Mouse (Mus musculus): ENCODE measurements at regions not wholly inside any gene's neighbourhood (a gene's known extent, or its start where the extent isn't known, plus 50 kb on each side); places are given as distances from the start of the nearest gene placed in this dataset.

DNA sequence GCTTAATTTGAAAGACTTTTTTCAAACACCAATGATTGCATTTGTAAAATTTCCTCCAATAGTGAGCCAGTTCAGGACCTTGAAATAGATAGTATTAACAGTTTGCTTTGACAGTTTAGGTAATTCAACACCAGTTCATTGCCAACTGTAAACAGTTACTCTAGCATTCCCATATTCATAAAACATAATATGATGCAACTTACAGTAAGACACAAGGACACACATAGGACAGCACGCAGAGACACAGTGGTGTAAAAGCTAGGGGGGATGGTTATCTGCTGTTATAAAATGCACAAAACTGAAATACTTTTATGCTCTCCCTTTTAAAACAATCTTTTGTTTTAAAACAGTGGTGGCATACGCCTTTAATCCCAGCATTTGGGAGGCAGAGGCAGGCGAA lies 122.7 kb upstream of the Rab11fip2 start:
- Histone ChIP-seq H3K79me2 (replicated peaks; ENCODE audit: control insufficient read depth, extremely low read depth, insufficient read depth, poor library complexity, severe bottlenecking) (no peaks in the 10 kb centered on the region), H3K36me3 (replicated peaks in 1 of 2; ENCODE audit: control insufficient read depth in 1 of 2, insufficient read depth in 1 of 2, low read length in 1 of 2) (no peaks in the 10 kb centered on the region), H3K27me3 (replicated peaks) (no peaks in the 10 kb centered on the region), H3K4me1 (ENCODE audit: control insufficient read depth in 1 of 2, insufficient read depth in 2 of 2) (no peaks in the 10 kb centered on the region), H3K4me3 (replicated peaks in 1 of 3; ENCODE audit: low read depth in 2 of 3, low read length in 2 of 3, poor library complexity in 1 of 3) (no peak overlapping the region), H3K27ac (ENCODE audit: insufficient read depth, low read depth) (no peak overlapping the region), H3K4me2 (ENCODE audit: insufficient read depth, low read depth, poor library complexity, severe bottlenecking) (no peak overlapping the region), H3K9me3 (replicated peaks; ENCODE audit: low read length) (no peaks in the 10 kb centered on the region), H3K9ac (ENCODE audit: insufficient read depth, low read depth) (no peak overlapping the region)
- in situ Hi-C loops (cut with MboI; ENCODE audit: low pct_ligation_motif_present, low pct_unique_long_range_greater_than_20kb, low sequenced_read_pairs) (no loop called here), dilution Hi-C loops (cut with MboI; ENCODE audit: extremely low pct_ligation_motif_present, extremely low pct_unique_long_range_greater_than_20kb, low sequenced_read_pairs) (no loop called here)
- no peak for DNase-seq (ENCODE audit: extremely low read depth)
- TF ChIP-seq PAX5 (IDR thresholded peaks at IDR 0.05; ENCODE audit: low read length): no peak
- no peak for TF ChIP-seq ZC3H11A (IDR thresholded peaks at IDR 0.05; ENCODE audit: low read depth, low read length)
- TF ChIP-seq JUND (conservative IDR thresholded peaks at IDR 0.05; ENCODE audit: low read depth, low read length): no peak
- no peak for TF ChIP-seq CHD1 (IDR thresholded peaks at IDR 0.05; ENCODE audit: low read depth, low read length)
- TF ChIP-seq RCOR1 (conservative IDR thresholded peaks at IDR 0.05; ENCODE audit: low read depth, low read length): no peak
- no peak for TF ChIP-seq BHLHE40 (IDR thresholded peaks at IDR 0.05; ENCODE audit: low read depth, low read length)
- no peak for TF ChIP-seq USF1 (IDR thresholded peaks at IDR 0.05; ENCODE audit: low read depth, low read length)
- no peak for TF ChIP-seq UBTF (IDR thresholded peaks at IDR 0.05; ENCODE audit: low read depth, low read length)
- no peak for TF ChIP-seq MEF2A (IDR thresholded peaks at IDR 0.05; ENCODE audit: borderline replicate concordance, low read depth, low read length)
- no peak for TF ChIP-seq MYC (IDR thresholded peaks at IDR 0.05; ENCODE audit: low read depth, low read length)
- no peak for TF ChIP-seq POLR2AphosphoS2 (IDR thresholded peaks at IDR 0.05; ENCODE audit: low read depth, low read length)
- TF ChIP-seq ELF1 (IDR thresholded peaks at IDR 0.05; ENCODE audit: low read depth, low read length): no peak
- TF ChIP-seq RAD21 (IDR thresholded peaks at IDR 0.05; ENCODE audit: low read depth, low read length): no peak
- TF ChIP-seq MAZ (IDR thresholded peaks at IDR 0.05; ENCODE audit: low read depth, low read length): no peak
- TF ChIP-seq MAFK (IDR thresholded peaks at IDR 0.05; ENCODE audit: insufficient replicate concordance, low read length): no peak
- no peak for TF ChIP-seq JUN (IDR thresholded peaks at IDR 0.05; ENCODE audit: insufficient read depth, low read depth, low read length)
- no peak for TF ChIP-seq CHD2 (IDR thresholded peaks at IDR 0.05; ENCODE audit: low read length)
- TF ChIP-seq POLR2A (IDR thresholded peaks at IDR 0.05; ENCODE audit: low read depth, low read length): no peak

DNA sequence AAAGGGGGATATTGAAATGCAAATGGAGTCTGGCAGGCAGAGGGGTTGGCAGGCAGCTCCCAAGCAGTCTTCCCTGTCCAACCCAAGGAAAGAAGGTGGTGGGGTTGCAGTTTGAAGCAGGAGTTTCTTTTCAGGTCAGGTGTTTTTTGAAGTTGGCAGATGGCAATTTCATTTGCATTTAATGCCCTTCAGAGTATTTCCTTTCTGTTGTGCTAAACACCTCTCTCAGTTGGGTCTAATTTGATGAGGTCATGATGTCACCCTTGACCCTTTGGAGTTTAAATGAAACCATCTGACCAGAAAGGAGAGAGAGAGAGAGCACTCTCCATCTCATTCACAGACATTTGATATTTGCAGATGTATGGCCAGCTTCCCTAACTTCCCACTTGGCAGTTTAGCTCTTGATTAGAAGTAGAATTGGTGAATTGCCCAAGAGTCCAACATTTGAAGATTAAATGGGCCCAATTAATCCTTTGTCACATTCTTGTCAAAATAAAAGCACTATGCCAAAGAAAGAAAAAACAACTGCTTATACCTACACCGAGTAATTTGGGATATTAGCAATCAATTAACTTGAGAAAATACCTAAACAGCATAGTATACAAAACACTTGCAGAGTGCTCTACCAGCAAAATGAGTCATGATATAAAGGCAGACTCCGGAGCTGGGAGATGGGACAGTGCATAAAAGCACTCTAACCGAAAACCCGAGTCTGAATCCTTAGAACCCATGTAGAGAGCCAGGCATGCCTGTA lies 111.8 kb upstream of the Rab11fip2 start:
- dilution Hi-C loops (cut with MboI; ENCODE audit: extremely low pct_ligation_motif_present, extremely low pct_unique_long_range_greater_than_20kb, low sequenced_read_pairs) (no loop called here), in situ Hi-C loops (cut with MboI; ENCODE audit: low pct_ligation_motif_present, low pct_unique_long_range_greater_than_20kb, low sequenced_read_pairs) (no loop called here)
- TF ChIP-seq E2F4 (IDR thresholded peaks at IDR 0.05; ENCODE audit: insufficient replicate concordance, low read depth, low read length) (no peak), CHD2 (IDR thresholded peaks at IDR 0.05; ENCODE audit: low read length) (no peak), ZNF384 (IDR thresholded peaks at IDR 0.05; ENCODE audit: low read depth, low read length) (no peak), UBTF (IDR thresholded peaks at IDR 0.05; ENCODE audit: low read depth, low read length) (no peak), PAX5 (IDR thresholded peaks at IDR 0.05; ENCODE audit: low read length) (no peak), MYC (IDR thresholded peaks at IDR 0.05; ENCODE audit: low read depth, low read length) (no peak)
- Histone ChIP-seq H3K27me3 (replicated peaks) (no peaks in the 10 kb centered on the region), H3K4me2 (ENCODE audit: insufficient read depth, low read depth, poor library complexity, severe bottlenecking) (no peak overlapping the region), H3K4me3 (replicated peaks in 1 of 3; ENCODE audit: low read depth in 2 of 3, low read length in 2 of 3, poor library complexity in 1 of 3) (no peak overlapping the region), H3K4me1 (ENCODE audit: control insufficient read depth in 1 of 2, insufficient read depth in 2 of 2) (no peaks in the 10 kb centered on the region), H3K36me3 (replicated peaks in 1 of 2; ENCODE audit: control insufficient read depth in 1 of 2, insufficient read depth in 1 of 2, low read length in 1 of 2) (no peaks in the 10 kb centered on the region), H3K79me2 (replicated peaks; ENCODE audit: control insufficient read depth, extremely low read depth, insufficient read depth, poor library complexity, severe bottlenecking) (no peaks in the 10 kb centered on the region), H3K9ac (ENCODE audit: insufficient read depth, low read depth) (no peak overlapping the region), H3K27ac (ENCODE audit: insufficient read depth, low read depth) (no peak overlapping the region), H3K9me3 (replicated peaks; ENCODE audit: low read length) (no peaks in the 10 kb centered on the region)
- no peak for DNase-seq (ENCODE audit: extremely low read depth)
